Mouse (Mus musculus): ENCODE measurements at regions not wholly inside any gene's neighbourhood (a gene's known extent, or its start where the extent isn't known, plus 50 kb on each side); places are given as distances from the start of the nearest gene placed in this dataset.

GRCm38 (mm10) chr7:78071131-78071530, 666.7 kb downstream of the Ntrk3 start:
- TF ChIP-seq CTCF (conservative IDR thresholded peaks at IDR 0.05; ENCODE audit: low read length) (no peak), NANOG (IDR thresholded peaks at IDR 0.05; ENCODE audit: borderline replicate concordance, low read length) (no peak)

Data from E14TG2a.4 (cell line).